Mouse (Mus musculus) C2C12 (cell line): ENCODE data around the gene Wrap73. TPM values are rescaled to one million over a fixed set of nuclear protein-coding genes. Genes with fewer than 3 reads are reported as not detected.

ENCODE experiments used
- H3K27me3 ChIP-seq: one replicate; pipeline ENCODE4 v1.6.1; 2011; ENCODE audit not compliant: control insufficient read depth, insufficient read depth, insufficient read length
- H3K36me3 ChIP-seq: one replicate; pipeline ENCODE4 v1.6.1; 2011; ENCODE audit not compliant: control insufficient read depth, insufficient read depth
- H3K4me3 ChIP-seq: one replicate; pipeline ENCODE4 v1.5.1; 2011; ENCODE audit warnings: mild to moderate bottlenecking, control low read depth; ENCODE audit not compliant: poor library complexity, insufficient read depth, severe bottlenecking
- H3K79me2 ChIP-seq: one replicate; pipeline ENCODE4 v1.6.1; 2011; ENCODE audit not compliant: control insufficient read depth, insufficient read depth
- H3K79me3 ChIP-seq: one replicate; pipeline ENCODE4 v1.6.1; 2011; ENCODE audit warnings: low read depth, control low read depth
- H3ac ChIP-seq: one replicate; pipeline ENCODE3; 2011; ENCODE audit warnings: low read depth; ENCODE audit not compliant: control insufficient read depth, insufficient read length
- CEBPB ChIP-seq: IDR thresholded peaks from one replicate; pipeline ENCODE4 v1.6.1; 2011; ENCODE audit warnings: low read depth, mild to moderate bottlenecking, control low read depth, moderate library complexity
- CTCF ChIP-seq: IDR thresholded peaks from one replicate; pipeline ENCODE4 v1.5.1; 2011; ENCODE audit not compliant: control insufficient read depth, insufficient read depth, insufficient read length
- FOSL1 ChIP-seq: IDR thresholded peaks from one replicate; pipeline ENCODE4 v1.8.0; 2011; ENCODE audit warnings: mild to moderate bottlenecking, low read length; ENCODE audit not compliant: poor library complexity, insufficient read depth, severe bottlenecking
- MAX ChIP-seq: IDR thresholded peaks from one replicate; pipeline ENCODE4 v1.6.1; 2011; ENCODE audit warnings: mild to moderate bottlenecking, control low read depth
- MYOD1 ChIP-seq: IDR thresholded peaks from one replicate; pipeline ENCODE4 v1.6.1; 2011; ENCODE audit warnings: low read depth; ENCODE audit not compliant: control insufficient read depth, insufficient read length
- MYOG ChIP-seq: IDR thresholded peaks from one replicate; pipeline ENCODE4 v1.6.1; 2011; ENCODE audit not compliant: control insufficient read depth, insufficient read length; ENCODE audit errors: extremely low read depth
- USF1 ChIP-seq: IDR thresholded peaks from one replicate; pipeline ENCODE4 v1.6.1; 2011; ENCODE audit warnings: low read depth, mild to moderate bottlenecking, control low read depth, moderate library complexity
- polyA plus RNA-seq: library from polyadenylated mRNA; unstranded; fragments of >200 nt; fragmentation: generic; extraction: Trizol; gene quantifications from one replicate; pipeline ENCODE4 v1.2.1, GENCODE M21; 2012; ENCODE audit warnings: missing spikeins

Gene Wrap73
- polyA plus RNA-seq, 1 experiment: 21.7 TPM

GRCm38 (mm10) chr4:154171151-154171930, 29.2 kb downstream of the Wrap73 start:
- no peak for TF ChIP-seq MYOD1
- no peak for TF ChIP-seq CEBPB
- no peak for TF ChIP-seq MAX
- no peak for TF ChIP-seq USF1
- TF ChIP-seq MYOG: no peak
- TF ChIP-seq FOSL1: no peak
- no peak for TF ChIP-seq CTCF
- Histone ChIP-seq H3ac (no peak overlapping the region), H3K36me3 (no peaks in the 10 kb centered on the region), H3K4me3 (no peak overlapping the region), H3K79me3 (no peaks in the 10 kb centered on the region), H3K79me2 (no peaks in the 10 kb centered on the region), H3K27me3 (peaks cover 45% of the 10 kb centered on the region)

- no peaks in the 10 kb centered on the region for H3K36me3 ChIP-seq
- H3K27me3 ChIP-seq: peaks cover 49% of the 10 kb centered on the region
- no peak overlapping the region for H3K4me3 ChIP-seq
- no peak overlapping the region for H3ac ChIP-seq
- TF ChIP-seq MAX: no peak
- no peak for TF ChIP-seq CEBPB
- no peak for TF ChIP-seq MYOG
- no peak for TF ChIP-seq MYOD1
- TF ChIP-seq USF1: no peak
- H3K79me3 ChIP-seq: no peaks in the 10 kb centered on the region
- no peaks in the 10 kb centered on the region for H3K79me2 ChIP-seq
These were observed 29.9 kb downstream of the Wrap73 start for GRCm38 (mm10) chr4:154171931-154172604.

- H3ac ChIP-seq: no peak overlapping the region
- TF ChIP-seq MYOG (no peak), CTCF (no peak), MAX (no peak), MYOD1 (no peak), USF1 (no peak), CEBPB (no peak), FOSL1 (no peak)
- H3K79me3 ChIP-seq: no peaks in the 10 kb centered on the region
- no peaks in the 10 kb centered on the region for H3K79me2 ChIP-seq
- peaks cover 11% of the 10 kb centered on the region for H3K27me3 ChIP-seq
- H3K36me3 ChIP-seq: no peaks in the 10 kb centered on the region
- H3K4me3 ChIP-seq: no peak overlapping the region
These were observed 35.1 kb downstream of the Wrap73 start for GRCm38 (mm10) chr4:154177257-154177656.

GRCm38 (mm10) chr4:154181001-154181400, 38.8 kb downstream of the Wrap73 start:
- H3K79me2 ChIP-seq: no peaks in the 10 kb centered on the region
- no peak overlapping the region for H3ac ChIP-seq
- H3K36me3 ChIP-seq: no peaks in the 10 kb centered on the region
- H3K27me3 ChIP-seq: peaks cover 4% of the 10 kb centered on the region
- H3K79me3 ChIP-seq: no peaks in the 10 kb centered on the region
- no peak overlapping the region for H3K4me3 ChIP-seq
- no peak for TF ChIP-seq FOSL1
- no peak for TF ChIP-seq CTCF
- TF ChIP-seq MYOD1: no peak
- no peak for TF ChIP-seq MAX
- TF ChIP-seq CEBPB: no peak
- no peak for TF ChIP-seq USF1
- no peak for TF ChIP-seq MYOG

GRCm38 (mm10) chr4:154183566-154183965, 41.4 kb downstream of the Wrap73 start:
- no peak for TF ChIP-seq MYOG
- TF ChIP-seq MYOD1: no peak
- TF ChIP-seq MAX: no peak
- no peak for TF ChIP-seq CTCF
- no peak for TF ChIP-seq FOSL1
- TF ChIP-seq USF1: no peak
- TF ChIP-seq CEBPB: no peak
- no peak overlapping the region for H3K4me3 ChIP-seq
- no peaks in the 10 kb centered on the region for H3K79me2 ChIP-seq
- H3K27me3 ChIP-seq: no peaks in the 10 kb centered on the region
- H3K79me3 ChIP-seq: no peaks in the 10 kb centered on the region
- no peak overlapping the region for H3ac ChIP-seq
- H3K36me3 ChIP-seq: no peaks in the 10 kb centered on the region

GRCm38 (mm10) chr4:154185001-154185400, 42.8 kb downstream of the Wrap73 start:
- TF ChIP-seq CTCF (no peak), MYOD1 (no peak), MAX (no peak), USF1 (no peak), FOSL1 (no peak), MYOG (no peak), CEBPB (no peak)
- H3K36me3 ChIP-seq: no peaks in the 10 kb centered on the region

More at GRCm38 (mm10) chr4:154185001-154185400, 42.8 kb downstream of the Wrap73 start:
- Histone ChIP-seq H3K79me2 (no peaks in the 10 kb centered on the region), H3ac (no peak overlapping the region), H3K27me3 (no peaks in the 10 kb centered on the region), H3K79me3 (no peaks in the 10 kb centered on the region), H3K4me3 (no peak overlapping the region)
